Mouse (Mus musculus): Measurements from ENCODE around the gene Ccdc189. TPM values are rescaled to one million over a fixed set of nuclear protein-coding genes. Genes with fewer than 3 reads are reported as not detected.
"Not testable (repeated sequence)": the region's sequence is repeated elsewhere in the genome, so short reads cannot be mapped to it uniquely, and the experiment has no call there.

Gene Ccdc189
- polyA plus RNA-seq (2014; fragmentation: Nextera tagmentation; extraction: Ambion mirVana): 12.7 and 14.5 TPM in 2 replicates

GRCm38 (mm10) chr7:127588011-127588871 lies at the start of gene Ccdc189, which contains the start of gene Rnf40:
Gene Ccdc189, minus strand, starts transcription at chr7:127588595.
Gene Rnf40, plus strand, starts transcription at chr7:127588767.
- under 1% methylated on average over 50 of the region's 50 CpGs for WGBS
- peak; percentile 97 for ATAC-seq (ENCODE audit: low FRiP score, low TSS enrichment)
- peaks cover 50% of the 10 kb centered on the region for H3K36me3 ChIP-seq (ENCODE audit: control insufficient read depth, insufficient read depth, low read length)

GRCm38 (mm10) chr7:127636963-127637362 lies 48.6 kb upstream of the Ccdc189 start:
- no peaks in the 10 kb centered on the region for H3K9me3 ChIP-seq (ENCODE audit: control insufficient read depth, low read length)
- H3K4me1 ChIP-seq (ENCODE audit: control insufficient read depth, insufficient read depth, low read length): no peaks in the 10 kb centered on the region
- H3K27ac ChIP-seq (ENCODE audit: low read depth, low read length): no peak overlapping the region
- no peaks in the 10 kb centered on the region for H3K36me3 ChIP-seq (ENCODE audit: control insufficient read depth, insufficient read depth, low read length)
- H3K27me3 ChIP-seq (ENCODE audit: control insufficient read depth, insufficient read depth, low read length): no peaks in the 10 kb centered on the region
- 1% methylated on average over 27 of the region's 27 CpGs for WGBS
- ATAC-seq (ENCODE audit: low FRiP score, low TSS enrichment): peak; percentile 88
- peak overlapping the region; percentile 58 for H3K9ac ChIP-seq (ENCODE audit: low read depth, low read length)
- peak overlapping the region; percentile 56 for H3K4me2 ChIP-seq (replicated peaks; ENCODE audit: low read depth, low read length)
- peak overlapping the region; percentile 51 for H3K4me3 ChIP-seq (ENCODE audit: low read length)

More at GRCm38 (mm10) chr7:127588011-127588871, at the start of gene Ccdc189, which contains the start of gene Rnf40:
- Histone ChIP-seq H3K27ac (ENCODE audit: low read depth, low read length) (peak within 1 kb of the TSS; percentile 73), H3K9ac (ENCODE audit: low read depth, low read length) (peak within 1 kb of the TSS; percentile 78), H3K27me3 (ENCODE audit: control insufficient read depth, insufficient read depth, low read length) (no peaks in the 10 kb centered on the region), H3K4me1 (ENCODE audit: control insufficient read depth, insufficient read depth, low read length) (peaks cover 15% of the 10 kb centered on the region), H3K4me2 (replicated peaks; ENCODE audit: low read depth, low read length) (peak within 1 kb of the TSS; percentile 78), H3K4me3 (ENCODE audit: low read length) (peak within 1 kb of the TSS; percentile 76), H3K9me3 (ENCODE audit: control insufficient read depth, low read length) (no peaks in the 10 kb centered on the region)

- Histone ChIP-seq H3K4me1 (ENCODE audit: control insufficient read depth, insufficient read depth, low read length) (no peaks in the 10 kb centered on the region), H3K9me3 (ENCODE audit: control insufficient read depth, low read length) (no peaks in the 10 kb centered on the region), H3K4me3 (ENCODE audit: low read length) (no peak overlapping the region), H3K36me3 (ENCODE audit: control insufficient read depth, insufficient read depth, low read length) (no peaks in the 10 kb centered on the region), H3K27me3 (ENCODE audit: control insufficient read depth, insufficient read depth, low read length) (no peaks in the 10 kb centered on the region), H3K4me2 (replicated peaks; ENCODE audit: low read depth, low read length) (no peak overlapping the region), H3K27ac (ENCODE audit: low read depth, low read length) (no peak overlapping the region), H3K9ac (ENCODE audit: low read depth, low read length) (no peak overlapping the region)
- ATAC-seq (ENCODE audit: low FRiP score, low TSS enrichment): no peak
- WGBS: 91% methylated on average over 4 of the region's 4 CpGs
Measured at GRCm38 (mm10) chr7:127631416-127631815, 43.0 kb upstream of the Ccdc189 start.

- no peaks in the 10 kb centered on the region for H3K27me3 ChIP-seq (ENCODE audit: control insufficient read depth, insufficient read depth, low read length)
- 72% methylated on average over 5 of the region's 5 CpGs for WGBS
- H3K4me1 ChIP-seq (ENCODE audit: control insufficient read depth, insufficient read depth, low read length): no peaks in the 10 kb centered on the region
- no peak overlapping the region for H3K4me2 ChIP-seq (replicated peaks; ENCODE audit: low read depth, low read length)
- no peaks in the 10 kb centered on the region for H3K9me3 ChIP-seq (ENCODE audit: control insufficient read depth, low read length)
- H3K36me3 ChIP-seq (ENCODE audit: control insufficient read depth, insufficient read depth, low read length): no peaks in the 10 kb centered on the region
- no peak for ATAC-seq (ENCODE audit: low FRiP score, low TSS enrichment)
- H3K9ac ChIP-seq (ENCODE audit: low read depth, low read length): no peak overlapping the region
- no peak overlapping the region for H3K27ac ChIP-seq (ENCODE audit: low read depth, low read length)
- no peak overlapping the region for H3K4me3 ChIP-seq (ENCODE audit: low read length)
Measured at GRCm38 (mm10) chr7:127628646-127629045, 40.3 kb upstream of the Ccdc189 start.

GRCm38 (mm10) chr7:127626471-127626870 lies 38.1 kb upstream of the Ccdc189 start:
- Histone ChIP-seq H3K4me3 (ENCODE audit: low read length) (no peak overlapping the region), H3K4me2 (replicated peaks; ENCODE audit: low read depth, low read length) (no peak overlapping the region), H3K27ac (ENCODE audit: low read depth, low read length) (no peak overlapping the region), H3K4me1 (ENCODE audit: control insufficient read depth, insufficient read depth, low read length) (no peaks in the 10 kb centered on the region), H3K9ac (ENCODE audit: low read depth, low read length) (no peak overlapping the region), H3K36me3 (ENCODE audit: control insufficient read depth, insufficient read depth, low read length) (no peaks in the 10 kb centered on the region), H3K9me3 (ENCODE audit: control insufficient read depth, low read length) (no peaks in the 10 kb centered on the region), H3K27me3 (ENCODE audit: control insufficient read depth, insufficient read depth, low read length) (no peaks in the 10 kb centered on the region)
- 91% methylated on average over 4 of the region's 4 CpGs for WGBS
- no peak for ATAC-seq (ENCODE audit: low FRiP score, low TSS enrichment)

- Histone ChIP-seq H3K9me3 (ENCODE audit: control insufficient read depth, low read length) (no peaks in the 10 kb centered on the region), H3K27ac (ENCODE audit: low read depth, low read length) (no peak overlapping the region), H3K9ac (ENCODE audit: low read depth, low read length) (no peak overlapping the region), H3K4me1 (ENCODE audit: control insufficient read depth, insufficient read depth, low read length) (no peaks in the 10 kb centered on the region), H3K27me3 (ENCODE audit: control insufficient read depth, insufficient read depth, low read length) (no peaks in the 10 kb centered on the region), H3K36me3 (ENCODE audit: control insufficient read depth, insufficient read depth, low read length) (no peaks in the 10 kb centered on the region), H3K4me2 (replicated peaks; ENCODE audit: low read depth, low read length) (no peak overlapping the region), H3K4me3 (ENCODE audit: low read length) (no peak overlapping the region)
- ATAC-seq (ENCODE audit: low FRiP score, low TSS enrichment): no peak
- WGBS: 96% methylated on average over 7 of the region's 7 CpGs
Measured at GRCm38 (mm10) chr7:127626039-127626438, 37.6 kb upstream of the Ccdc189 start.

- not testable (repeated sequence) for H3K36me3 ChIP-seq (ENCODE audit: control insufficient read depth, insufficient read depth, low read length); H3K9ac ChIP-seq (ENCODE audit: low read depth, low read length); H3K4me3 ChIP-seq (ENCODE audit: low read length); H3K9me3 ChIP-seq (ENCODE audit: control insufficient read depth, low read length); H3K4me2 ChIP-seq (replicated peaks; ENCODE audit: low read depth, low read length); ATAC-seq (ENCODE audit: low FRiP score, low TSS enrichment); H3K27me3 ChIP-seq (ENCODE audit: control insufficient read depth, insufficient read depth, low read length); H3K27ac ChIP-seq (ENCODE audit: low read depth, low read length)
- 85% methylated on average over 6 of the region's 8 CpGs for WGBS
- H3K4me1 ChIP-seq (ENCODE audit: control insufficient read depth, insufficient read depth, low read length): peaks cover 12% of the 10 kb centered on the region
Measured at GRCm38 (mm10) chr7:127618402-127618801, 30.0 kb upstream of the Ccdc189 start.

- H3K4me1 ChIP-seq (ENCODE audit: control insufficient read depth, insufficient read depth, low read length): peaks cover 14% of the 10 kb centered on the region
- no peaks in the 10 kb centered on the region for H3K36me3 ChIP-seq (ENCODE audit: control insufficient read depth, insufficient read depth, low read length)
- H3K9me3 ChIP-seq (ENCODE audit: control insufficient read depth, low read length): 0 out of 2 replicates have a peak, but pooled peaks cover 2% of the 10 kb centered on the region
- no peak overlapping the region for H3K9ac ChIP-seq (ENCODE audit: low read depth, low read length)
- ATAC-seq (ENCODE audit: low FRiP score, low TSS enrichment): no peak
- no peak overlapping the region for H3K4me3 ChIP-seq (ENCODE audit: low read length)
- H3K27ac ChIP-seq (ENCODE audit: low read depth, low read length): no peak overlapping the region
- WGBS: 64% methylated on average over 2 of the region's 2 CpGs
- no peaks in the 10 kb centered on the region for H3K27me3 ChIP-seq (ENCODE audit: control insufficient read depth, insufficient read depth, low read length)
- no peak overlapping the region for H3K4me2 ChIP-seq (replicated peaks; ENCODE audit: low read depth, low read length)
Measured at GRCm38 (mm10) chr7:127617962-127618361, 29.6 kb upstream of the Ccdc189 start.

- Histone ChIP-seq H3K27ac (ENCODE audit: low read depth, low read length) (no peak overlapping the region), H3K27me3 (ENCODE audit: control insufficient read depth, insufficient read depth, low read length) (no peaks in the 10 kb centered on the region), H3K9ac (ENCODE audit: low read depth, low read length) (no peak overlapping the region), H3K4me1 (ENCODE audit: control insufficient read depth, insufficient read depth, low read length) (peaks cover 14% of the 10 kb centered on the region), H3K4me2 (replicated peaks; ENCODE audit: low read depth, low read length) (no peak overlapping the region), H3K36me3 (ENCODE audit: control insufficient read depth, insufficient read depth, low read length) (peaks cover 9% of the 10 kb centered on the region), H3K9me3 (ENCODE audit: control insufficient read depth, low read length) (0 out of 2 replicates have a peak, but pooled peaks cover 2% of the 10 kb centered on the region), H3K4me3 (ENCODE audit: low read length) (no peak overlapping the region)
- 90% methylated on average over 1 of the region's 1 CpGs for WGBS
- no peak for ATAC-seq (ENCODE audit: low FRiP score, low TSS enrichment)
Measured at GRCm38 (mm10) chr7:127616881-127617280, 28.5 kb upstream of the Ccdc189 start.

Data from kidney, embryonic 14.5 days (tissue).